Mouse (Mus musculus) C2C12 (cell line): Measurements from ENCODE around the gene Cyb561d1. TPM values are rescaled to one million over a fixed set of nuclear protein-coding genes. Genes with fewer than 3 reads are reported as not detected.

Experiments used
- H3K27me3 ChIP-seq: one replicate; pipeline ENCODE4 v1.6.1; 2011; ENCODE audit not compliant: control insufficient read depth, insufficient read depth, insufficient read length
- H3K36me3 ChIP-seq: one replicate; pipeline ENCODE4 v1.6.1; 2011; ENCODE audit not compliant: control insufficient read depth, insufficient read depth
- H3K4me3 ChIP-seq: one replicate; pipeline ENCODE4 v1.5.1; 2011; ENCODE audit warnings: mild to moderate bottlenecking, control low read depth; ENCODE audit not compliant: poor library complexity, insufficient read depth, severe bottlenecking
- H3K79me2 ChIP-seq: one replicate; pipeline ENCODE4 v1.6.1; 2011; ENCODE audit not compliant: control insufficient read depth, insufficient read depth
- H3K79me3 ChIP-seq: one replicate; pipeline ENCODE4 v1.6.1; 2011; ENCODE audit warnings: low read depth, control low read depth
- H3ac ChIP-seq: one replicate; pipeline ENCODE3; 2011; ENCODE audit warnings: low read depth; ENCODE audit not compliant: control insufficient read depth, insufficient read length
- CEBPB ChIP-seq: IDR thresholded peaks from one replicate; pipeline ENCODE4 v1.6.1; 2011; ENCODE audit warnings: low read depth, mild to moderate bottlenecking, control low read depth, moderate library complexity
- CTCF ChIP-seq: IDR thresholded peaks from one replicate; pipeline ENCODE4 v1.5.1; 2011; ENCODE audit not compliant: control insufficient read depth, insufficient read depth, insufficient read length
- FOSL1 ChIP-seq: IDR thresholded peaks from one replicate; pipeline ENCODE4 v1.8.0; 2011; ENCODE audit warnings: mild to moderate bottlenecking, low read length; ENCODE audit not compliant: poor library complexity, insufficient read depth, severe bottlenecking
- MAX ChIP-seq: IDR thresholded peaks from one replicate; pipeline ENCODE4 v1.6.1; 2011; ENCODE audit warnings: mild to moderate bottlenecking, control low read depth
- MYOD1 ChIP-seq: IDR thresholded peaks from one replicate; pipeline ENCODE4 v1.6.1; 2011; ENCODE audit warnings: low read depth; ENCODE audit not compliant: control insufficient read depth, insufficient read length
- MYOG ChIP-seq: IDR thresholded peaks from one replicate; pipeline ENCODE4 v1.6.1; 2011; ENCODE audit not compliant: control insufficient read depth, insufficient read length; ENCODE audit errors: extremely low read depth
- USF1 ChIP-seq: IDR thresholded peaks from one replicate; pipeline ENCODE4 v1.6.1; 2011; ENCODE audit warnings: low read depth, mild to moderate bottlenecking, control low read depth, moderate library complexity
- polyA plus RNA-seq: library from polyadenylated mRNA; unstranded; fragments of >200 nt; fragmentation: generic; extraction: Trizol; gene quantifications from one replicate; pipeline ENCODE4 v1.2.1, GENCODE M21; 2012; ENCODE audit warnings: missing spikeins

Cyb561d1 gene
- polyA plus RNA-seq, 1 experiment: 1.7 TPM

- no peak for TF ChIP-seq MAX
- no peak for TF ChIP-seq MYOG
- no peak for TF ChIP-seq FOSL1
- TF ChIP-seq USF1: no peak
- no peak for TF ChIP-seq CEBPB
- TF ChIP-seq MYOD1: no peak
- no peak for TF ChIP-seq CTCF
- peaks cover 26% of the 10 kb centered on the region for H3K36me3 ChIP-seq
These were observed 5.8 kb upstream of the Cyb561d1 start for GRCm38 (mm10) chr3:108206731-108207375.

GRCm38 (mm10) chr3:108205601-108206000, 4.6 kb upstream of the Cyb561d1 start:
- H3K27me3 ChIP-seq: no peaks in the 10 kb centered on the region
- H3K4me3 ChIP-seq: no peak overlapping the region
- peaks cover 26% of the 10 kb centered on the region for H3K36me3 ChIP-seq
- H3ac ChIP-seq: no peak overlapping the region
- peaks cover 6% of the 10 kb centered on the region for H3K79me3 ChIP-seq
- H3K79me2 ChIP-seq: peaks cover 23% of the 10 kb centered on the region
- TF ChIP-seq MYOD1 (no peak), CTCF (no peak), CEBPB (no peak)

More at GRCm38 (mm10) chr3:108206731-108207375, 5.8 kb upstream of the Cyb561d1 start:
- Histone ChIP-seq H3K27me3 (no peaks in the 10 kb centered on the region), H3K79me3 (peaks cover 6% of the 10 kb centered on the region), H3K4me3 (no peak overlapping the region), H3K79me2 (peaks cover 23% of the 10 kb centered on the region), H3ac (no peak overlapping the region)

DNA sequence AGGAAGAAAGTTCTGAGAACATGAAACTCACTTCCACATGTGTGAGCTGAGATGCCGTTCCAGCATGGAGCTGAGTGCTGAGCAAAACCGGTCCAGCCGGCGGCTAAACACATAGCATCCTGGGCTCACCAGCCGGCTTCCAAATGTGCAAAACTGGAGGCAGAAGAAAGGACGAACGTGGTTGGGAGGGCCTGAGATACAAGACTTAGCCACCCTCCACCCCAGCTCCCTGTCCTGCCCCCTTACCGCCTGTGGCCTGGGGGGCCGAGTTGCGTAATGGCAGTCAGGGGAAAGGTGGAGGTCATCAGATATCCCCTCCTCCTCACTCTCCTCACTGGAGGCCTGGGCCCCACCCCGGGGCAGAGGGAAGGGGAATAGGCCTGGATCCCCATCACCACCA, 3.5 kb upstream of the Cyb561d1 start:
- Histone ChIP-seq H3K36me3 (peaks cover 26% of the 10 kb centered on the region), H3K4me3 (no peak overlapping the region), H3K79me2 (peaks cover 17% of the 10 kb centered on the region), H3K27me3 (no peaks in the 10 kb centered on the region), H3K79me3 (peaks cover 9% of the 10 kb centered on the region), H3ac (no peak overlapping the region)
- TF ChIP-seq MYOD1 (no peak), MYOG (no peak), CTCF (no peak), MAX (no peak), CEBPB (no peak), USF1 (no peak), FOSL1 (no peak)

GRCm38 (mm10) chr3:108203621-108204325, 2.8 kb upstream of the Cyb561d1 start:
- Histone ChIP-seq H3K79me2 (peaks cover 10% of the 10 kb centered on the region), H3K27me3 (no peaks in the 10 kb centered on the region), H3K79me3 (peaks cover 8% of the 10 kb centered on the region), H3K4me3 (no peak overlapping the region), H3ac (no peak overlapping the region), H3K36me3 (peaks cover 31% of the 10 kb centered on the region)
- TF ChIP-seq FOSL1 (no peak), CTCF (peak; percentile 58)

GRCm38 (mm10) chr3:108203212-108203611, 2.2 kb upstream of the Cyb561d1 start:
- TF ChIP-seq USF1 (no peak), MYOG (no peak), CTCF (no peak), MYOD1 (no peak), CEBPB (no peak), MAX (no peak), FOSL1 (no peak)
- Histone ChIP-seq H3K36me3 (peaks cover 32% of the 10 kb centered on the region), H3K4me3 (no peak overlapping the region), H3ac (no peak overlapping the region), H3K27me3 (no peaks in the 10 kb centered on the region), H3K79me3 (peaks cover 7% of the 10 kb centered on the region), H3K79me2 (peaks cover 5% of the 10 kb centered on the region)

- Histone ChIP-seq H3K4me3 (no peak overlapping the region), H3K79me2 (no peaks in the 10 kb centered on the region), H3ac (no peak overlapping the region), H3K27me3 (no peaks in the 10 kb centered on the region), H3K36me3 (peaks cover 32% of the 10 kb centered on the region), H3K79me3 (peaks cover 6% of the 10 kb centered on the region)
- TF ChIP-seq CEBPB (no peak), MAX (no peak), MYOG (no peak), FOSL1 (no peak), MYOD1 (no peak), USF1 (no peak)
These were observed 1.5 kb upstream of the Cyb561d1 start for GRCm38 (mm10) chr3:108202506-108202905.
